Mouse (Mus musculus): Measurements from ENCODE around the gene Btbd2. TPM values are rescaled to one million over a fixed set of nuclear protein-coding genes. Genes with fewer than 3 reads are reported as not detected.

The Btbd2 gene
- polyA plus RNA-seq, 1 experiment from 2014 or later: 80.6 TPM

GRCm38 (mm10) chr10:80665016-80665380, 8.1 kb upstream of the Btbd2 start:
- Histone ChIP-seq H3K9ac (replicated peaks) (no peak overlapping the region), H3K4me3 (replicated peaks) (no peak overlapping the region), H3K9me3 (no peaks in the 10 kb centered on the region), H3K27ac (0 out of 2 replicates have a peak overlapping the region, but pooled peaks have one; percentile 10), H3K27me3 (no peaks in the 10 kb centered on the region), H3K4me1 (replicated peaks) (0 out of 2 replicates have a peak, but pooled peaks cover 7% of the 10 kb centered on the region), H3K4me2 (replicated peaks) (no peak overlapping the region), H3K36me3 (peaks cover 48% of the 10 kb centered on the region)
- 26% methylated on average over 10 of the region's 10 CpGs for WGBS
- ATAC-seq: no peak

- Histone ChIP-seq H3K4me3 (replicated peaks) (no peak overlapping the region), H3K4me1 (replicated peaks) (0 out of 2 replicates have a peak, but pooled peaks cover 9% of the 10 kb centered on the region), H3K27me3 (no peaks in the 10 kb centered on the region), H3K9me3 (no peaks in the 10 kb centered on the region), H3K9ac (replicated peaks) (no peak overlapping the region), H3K36me3 (peaks cover 43% of the 10 kb centered on the region), H3K27ac (peak overlapping the region; percentile 10; the same call in 1 of the 2 replicates), H3K4me2 (replicated peaks) (no peak overlapping the region)
- ATAC-seq: 0 out of 2 replicates have a peak, but pooled peaks have one; percentile 37
- WGBS: 54% methylated on average over 16 of the region's 16 CpGs
These were observed 7.5 kb upstream of the Btbd2 start for GRCm38 (mm10) chr10:80664197-80665015.

GRCm38 (mm10) chr10:80663485-80664196, 6.8 kb upstream of the Btbd2 start:
- Histone ChIP-seq H3K27ac (no peak overlapping the region; the same call in 1 of the 2 replicates), H3K9ac (replicated peaks) (no peak overlapping the region), H3K4me2 (replicated peaks) (no peak overlapping the region), H3K4me1 (replicated peaks) (0 out of 2 replicates have a peak, but pooled peaks cover 10% of the 10 kb centered on the region), H3K36me3 (peaks cover 35% of the 10 kb centered on the region), H3K9me3 (no peaks in the 10 kb centered on the region), H3K4me3 (replicated peaks) (no peak overlapping the region), H3K27me3 (no peaks in the 10 kb centered on the region)
- WGBS: 75% methylated on average over 5 of the region's 5 CpGs
- no peak for ATAC-seq

GRCm38 (mm10) chr10:80661149-80661548, 4.3 kb upstream of the Btbd2 start:
- Histone ChIP-seq H3K27ac (no peak overlapping the region), H3K4me2 (replicated peaks) (no peak overlapping the region), H3K4me1 (replicated peaks) (peaks cover 18% of the 10 kb centered on the region), H3K4me3 (replicated peaks) (no peak overlapping the region), H3K27me3 (no peaks in the 10 kb centered on the region), H3K36me3 (peaks cover 10% of the 10 kb centered on the region), H3K9ac (replicated peaks) (no peak overlapping the region), H3K9me3 (no peaks in the 10 kb centered on the region)
- 35% methylated on average over 5 of the region's 5 CpGs for WGBS
- no peak for ATAC-seq

DNA sequence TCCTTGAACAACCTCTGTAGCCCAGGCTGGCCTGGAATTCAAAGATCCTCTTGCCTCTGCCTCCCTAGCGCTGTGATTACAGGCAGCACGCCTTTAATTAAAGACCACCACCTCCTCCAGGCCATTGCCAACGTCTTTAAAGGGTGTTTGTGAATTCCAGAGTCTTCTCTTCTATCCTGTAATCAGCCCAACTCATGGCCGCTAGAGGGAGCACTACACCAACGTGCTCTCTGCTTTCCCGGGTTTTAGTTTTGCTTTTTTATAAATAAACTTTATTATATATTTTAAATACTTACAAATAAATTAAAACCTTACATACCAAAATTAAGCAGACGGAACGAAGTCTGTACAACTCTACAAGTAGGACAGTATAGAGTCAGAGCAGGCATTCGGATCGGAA, 2.3 kb upstream of the Btbd2 start:
- Histone ChIP-seq H3K4me2 (replicated peaks) (peak overlapping the region; percentile 6; the same call in 1 of the 2 replicates), H3K27me3 (no peaks in the 10 kb centered on the region), H3K27ac (no peak overlapping the region), H3K4me3 (replicated peaks) (no peak overlapping the region), H3K9ac (replicated peaks) (no peak overlapping the region), H3K4me1 (replicated peaks) (peaks cover 30% of the 10 kb centered on the region), H3K36me3 (no peaks in the 10 kb centered on the region), H3K9me3 (no peaks in the 10 kb centered on the region)
- 15% methylated on average over 10 of the region's 10 CpGs for WGBS
- ATAC-seq: no peak

DNA sequence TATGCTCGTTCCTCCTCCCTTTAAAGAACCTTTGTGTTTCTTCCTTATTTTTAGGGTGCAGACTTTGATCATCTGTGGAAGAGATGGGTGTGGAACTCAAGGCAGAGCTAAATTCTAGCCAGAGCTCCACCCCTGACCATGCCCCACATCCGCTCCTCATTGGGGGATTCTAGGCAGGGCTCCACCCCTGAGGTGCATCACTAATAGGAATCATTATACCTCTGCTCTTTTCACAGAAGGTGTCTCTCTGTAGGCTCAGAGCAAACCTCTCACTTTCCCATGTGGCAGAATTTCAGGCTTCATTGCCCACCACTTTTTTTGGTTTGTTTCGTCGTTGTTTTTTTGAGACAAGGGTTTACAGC, 2.0 kb upstream of the Btbd2 start:
- H3K27me3 ChIP-seq: no peaks in the 10 kb centered on the region
- H3K4me3 ChIP-seq (replicated peaks): no peak overlapping the region
- WGBS: 72% methylated on average over 4 of the region's 4 CpGs
- peaks cover 33% of the 10 kb centered on the region for H3K4me1 ChIP-seq (replicated peaks)
- no peaks in the 10 kb centered on the region for H3K9me3 ChIP-seq
- ATAC-seq: no peak
- H3K27ac ChIP-seq: no peak overlapping the region
- H3K4me2 ChIP-seq (replicated peaks): no peak overlapping the region
- H3K36me3 ChIP-seq: no peaks in the 10 kb centered on the region
- H3K9ac ChIP-seq (replicated peaks): no peak overlapping the region

DNA sequence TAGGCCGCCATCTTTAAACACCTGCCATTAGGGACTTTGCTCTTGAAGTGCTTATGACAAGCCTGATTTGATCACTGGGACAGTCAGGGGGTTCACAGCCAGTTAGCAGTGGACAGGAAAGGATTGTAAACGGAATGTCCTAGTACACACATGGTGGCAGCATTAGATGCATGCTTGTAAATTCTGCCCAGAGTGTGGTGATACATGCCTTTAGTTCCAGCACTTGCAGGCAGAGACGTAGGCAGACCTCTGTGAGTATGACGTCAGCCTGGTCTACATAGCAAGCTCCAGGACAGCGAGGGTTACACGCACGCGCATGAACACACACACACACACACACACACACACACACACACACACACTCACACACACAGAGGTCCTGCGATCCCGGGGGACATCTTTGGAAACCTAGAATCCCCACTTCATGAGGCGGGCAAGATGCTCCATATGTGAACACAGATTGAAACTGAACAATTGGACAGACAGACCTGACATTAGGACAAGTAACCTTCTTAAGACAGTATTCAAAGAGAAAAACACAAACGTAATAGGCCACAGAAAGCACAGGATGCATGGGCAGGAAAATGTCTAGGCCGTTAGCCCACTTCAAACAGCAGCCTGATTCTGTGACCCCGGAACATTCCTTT, 1.4 kb upstream of the Btbd2 start:
- no peak overlapping the region for H3K9ac ChIP-seq (replicated peaks)
- H3K27ac ChIP-seq: no peak overlapping the region
- no peak overlapping the region for H3K4me3 ChIP-seq (replicated peaks)
- no peaks in the 10 kb centered on the region for H3K9me3 ChIP-seq
- no peaks in the 10 kb centered on the region for H3K36me3 ChIP-seq
- WGBS: 88% methylated on average over 14 of the region's 14 CpGs
- no peak for ATAC-seq
- no peaks in the 10 kb centered on the region for H3K27me3 ChIP-seq
- peaks cover 32% of the 10 kb centered on the region for H3K4me1 ChIP-seq (replicated peaks)
- H3K4me2 ChIP-seq (replicated peaks): no peak overlapping the region

GRCm38 (mm10) chr10:80656130-80656862, 575 bp downstream of the Btbd2 start:
- no peaks in the 10 kb centered on the region for H3K27me3 ChIP-seq
- peak overlapping the region; percentile 96 for H3K9ac ChIP-seq (replicated peaks)
- peak overlapping the region; percentile 79 for H3K4me2 ChIP-seq (replicated peaks)
- ATAC-seq: peak; percentile 87
- no peaks in the 10 kb centered on the region for H3K9me3 ChIP-seq
- peaks cover 35% of the 10 kb centered on the region for H3K4me1 ChIP-seq (replicated peaks)
- peak overlapping the region; percentile 90 for H3K27ac ChIP-seq
- peak overlapping the region; percentile 91 for H3K4me3 ChIP-seq (replicated peaks)
- H3K36me3 ChIP-seq: peaks cover 7% of the 10 kb centered on the region
- WGBS: under 1% methylated on average over 70 of the region's 72 CpGs

- Histone ChIP-seq H3K4me1 (replicated peaks) (peaks cover 35% of the 10 kb centered on the region), H3K4me2 (replicated peaks) (peak overlapping the region; percentile 79), H3K9ac (replicated peaks) (peak overlapping the region; percentile 96), H3K9me3 (no peaks in the 10 kb centered on the region), H3K27me3 (no peaks in the 10 kb centered on the region), H3K4me3 (replicated peaks) (peak overlapping the region; percentile 91), H3K36me3 (peaks cover 9% of the 10 kb centered on the region), H3K27ac (peak overlapping the region; percentile 90)
- 6% methylated on average over 11 of the region's 12 CpGs for WGBS
- peak; percentile 75 for ATAC-seq
These were observed 1.3 kb downstream of the Btbd2 start for GRCm38 (mm10) chr10:80655406-80656129.

DNA sequence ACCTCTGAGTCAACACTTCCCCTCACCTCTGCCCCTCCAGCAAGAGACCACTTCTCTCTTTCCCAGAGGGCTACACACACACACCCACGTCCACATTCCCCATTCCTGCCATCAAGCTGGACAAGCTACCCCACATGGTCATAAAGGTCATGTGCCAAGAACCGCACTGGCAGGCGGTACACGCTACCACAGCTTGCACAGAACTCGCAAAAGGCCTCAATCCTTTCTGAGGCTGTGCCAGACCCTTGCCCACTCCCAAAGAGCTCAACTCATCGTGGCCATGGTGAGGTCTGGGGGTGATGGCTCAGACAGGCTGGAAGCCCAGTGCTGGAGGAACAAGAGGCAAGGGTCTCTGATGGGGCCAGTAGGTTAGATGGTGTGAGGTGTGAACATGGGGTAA, 2.0 kb downstream of the Btbd2 start:
- Histone ChIP-seq H3K9me3 (no peaks in the 10 kb centered on the region), H3K4me1 (replicated peaks) (peaks cover 35% of the 10 kb centered on the region), H3K27me3 (no peaks in the 10 kb centered on the region), H3K9ac (replicated peaks) (peak overlapping the region; percentile 96), H3K36me3 (peaks cover 9% of the 10 kb centered on the region), H3K4me3 (replicated peaks) (peak overlapping the region; percentile 91; the same call in 1 of the 2 replicates), H3K4me2 (replicated peaks) (peak overlapping the region; percentile 79), H3K27ac (no peak overlapping the region)
- 90% methylated on average over 6 of the region's 6 CpGs for WGBS
- no peak for ATAC-seq

DNA sequence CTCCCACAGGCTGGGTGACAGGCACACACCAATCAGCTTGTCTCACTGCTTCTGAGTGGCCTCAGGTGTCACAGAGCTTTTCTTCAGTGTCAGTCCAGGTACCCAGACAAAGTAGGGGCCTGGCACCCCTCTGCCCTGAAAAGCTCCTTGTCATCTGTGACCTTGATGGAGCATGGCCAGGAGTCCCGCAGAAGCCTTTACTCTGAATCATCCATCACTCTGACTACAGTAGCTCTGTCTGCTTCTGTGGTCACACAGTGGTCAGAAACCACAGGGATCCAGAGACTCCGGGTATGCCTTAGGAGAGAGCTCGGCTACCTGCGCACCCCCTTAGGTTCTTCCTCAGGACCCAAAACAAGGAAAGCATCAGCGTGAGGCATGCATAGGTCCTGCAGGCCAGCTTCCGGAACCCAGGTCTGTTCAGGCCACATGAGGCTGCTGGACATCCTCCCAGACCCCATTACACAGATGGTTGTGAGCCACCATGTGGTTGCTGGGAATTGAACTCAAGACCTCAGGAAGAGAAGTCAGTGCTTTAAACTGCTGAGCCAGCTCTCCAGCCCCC, 3.6 kb downstream of the Btbd2 start:
- WGBS: 98% methylated on average over 6 of the region's 6 CpGs
- H3K4me1 ChIP-seq (replicated peaks): peaks cover 33% of the 10 kb centered on the region
- no peak for ATAC-seq
- no peaks in the 10 kb centered on the region for H3K27me3 ChIP-seq
- peaks cover 14% of the 10 kb centered on the region for H3K36me3 ChIP-seq
- H3K4me2 ChIP-seq (replicated peaks): no peak overlapping the region
- no peaks in the 10 kb centered on the region for H3K9me3 ChIP-seq
- no peak overlapping the region for H3K4me3 ChIP-seq (replicated peaks)
- H3K9ac ChIP-seq (replicated peaks): no peak overlapping the region
- H3K27ac ChIP-seq: no peak overlapping the region
